Mouse (Mus musculus): ENCODE measurements around the gene Olfr1338.

DNA sequence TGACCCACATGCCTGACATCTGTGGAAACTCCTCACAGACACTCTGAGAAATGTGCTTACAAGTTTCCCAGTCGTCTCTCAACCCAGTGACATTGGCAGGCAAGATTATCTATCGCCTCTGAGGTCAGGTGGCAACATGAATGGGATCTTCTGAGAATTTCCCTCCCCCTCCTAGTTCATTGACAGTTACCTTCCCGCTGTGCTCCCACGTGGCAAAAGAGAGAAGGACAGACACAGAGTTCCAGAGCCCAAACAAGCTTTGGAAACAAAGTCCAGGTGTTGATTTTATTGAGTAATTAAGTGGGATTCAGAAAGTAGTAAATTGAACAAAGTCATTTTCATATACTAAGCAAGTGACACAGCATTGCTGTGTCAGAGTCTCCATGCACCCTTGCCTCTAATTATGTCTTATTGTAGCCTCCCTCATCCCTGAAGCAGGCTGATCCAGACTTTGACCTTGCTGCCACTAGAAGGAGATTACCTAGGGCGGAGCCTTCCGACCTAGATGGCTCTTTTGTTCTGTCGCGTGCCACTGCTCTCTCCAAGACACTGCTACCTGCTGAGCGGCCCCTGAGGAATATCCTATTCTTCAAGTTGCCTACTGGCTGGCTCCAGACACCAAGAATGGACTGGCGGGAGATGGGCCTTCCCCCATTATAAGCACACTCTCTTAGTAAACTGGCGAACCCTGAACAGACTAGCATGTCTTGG is 17.4 kb downstream of the Olfr1338 start:
- TF ChIP-seq CTCF (IDR thresholded peaks at IDR 0.05; ENCODE audit: low read depth, low read length) (no peak), EP300 (IDR thresholded peaks at IDR 0.05; ENCODE audit: insufficient read depth, low read depth, low read length) (peak; percentile 99)
